Mouse (Mus musculus): Measurements from ENCODE around the gene Gpam.

DNA sequence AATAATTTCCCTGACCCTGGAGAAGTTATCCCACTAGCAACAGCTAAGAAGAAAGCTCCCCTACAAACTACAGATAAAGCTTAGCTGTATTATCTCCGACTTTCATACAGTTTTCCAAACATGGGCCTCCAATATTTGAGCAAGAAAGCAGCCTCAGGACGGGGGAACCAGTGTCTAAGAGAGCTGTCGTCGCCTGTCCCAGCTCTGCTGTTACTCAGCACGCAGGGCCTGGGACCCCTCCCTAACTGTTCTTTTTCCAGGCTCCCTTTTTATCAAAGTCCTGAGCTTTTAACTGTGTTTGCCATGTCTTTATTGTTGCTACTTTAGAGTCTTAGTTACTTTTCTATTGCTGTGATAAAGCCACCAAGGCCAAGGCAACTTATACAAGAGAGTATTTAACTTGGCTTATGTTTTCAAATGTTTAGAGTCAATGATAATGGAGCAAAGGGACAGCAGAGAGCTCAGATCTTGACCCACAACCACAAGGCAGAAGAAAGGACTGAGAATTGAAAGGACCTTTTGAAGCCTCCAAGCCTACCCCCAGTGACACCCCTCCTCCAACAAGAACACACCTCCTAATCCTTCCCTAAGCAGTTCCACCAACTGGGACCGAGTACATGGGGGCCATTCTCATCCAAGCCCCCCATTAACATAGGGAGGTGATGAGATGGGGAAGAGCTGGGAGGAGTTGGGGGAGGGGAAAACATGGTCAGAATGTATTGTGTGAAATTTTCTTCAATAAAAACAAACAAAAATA is 9.8 kb downstream of the Gpam start:
- no peak for TF ChIP-seq GATA1 (IDR thresholded peaks at IDR 0.05; ENCODE audit: borderline replicate concordance, low read length)
- TF ChIP-seq CTCF (IDR thresholded peaks at IDR 0.05; ENCODE audit: low read depth, low read length), result no peak
- TF ChIP-seq POLR2AphosphoS5 (IDR thresholded peaks at IDR 0.05; ENCODE audit: insufficient replicate concordance, low read depth, low read length), result no peak

Measured in G1E (cell line).